Comparison of ENCODE assay signal across 8 mouse cellular contexts in genomic region chr2:142253913-142254312, GRCm38 (mm10).
A peak's percentile ranks its signal among the peaks of the same experiment; 100 is the strongest.
DNase-seq lines count a peak whose midpoint lies in the region; ATAC-seq lines count a peak whose summit lies in the region.

No protein-coding gene starts in this region.

- peak; percentile 53; the same call in 1 of the 2 replicates for ATAC-seq in megakaryocyte, adult 5-6 weeks (ENCODE audit: poor library complexity, severe bottlenecking)

- DNase-seq in adrenal gland, adult (ENCODE audit: inconsistent age in 2 of 2, low spot score in 1 of 2): peak; percentile 36 to 87
- peak; percentile 92 to 94 for DNase-seq in cerebellum, postnatal 10 days
- DNase-seq in frontal cortex, postnatal 25 days (ENCODE audit: low spot score in 2 of 2): peak; percentile 72 to 85
- peak; percentile 49 for DNase-seq in hindlimb bud, embryonic 11.5 days (ENCODE audit: extremely low spot score, low read depth, low spot score)
- peak; percentile 87 to 88 for DNase-seq in left cerebral cortex, adult 18-20 months (ENCODE audit: low spot score in 2 of 2)
- DNase-seq in right cerebral cortex, postnatal 25 days: peak; percentile 80
- no peak for DNase-seq in natural killer cell, adult 2 months (ENCODE audit: low spot score in 2 of 2)

Comparison
In these comparisons a context has a peak if more than half of its experiments do, and no peak if none do; other contexts are left out.
1. DNase-seq: peak in adrenal gland, adult (2 of 2), cerebellum, postnatal 10 days (2 of 2), frontal cortex, postnatal 25 days (2 of 2), hindlimb bud, embryonic 11.5 days (single experiment), left cerebral cortex, adult 18-20 months (2 of 2) and right cerebral cortex, postnatal 25 days (single experiment); none in natural killer cell, adult 2 months (0 of 2).